Mouse (Mus musculus): ENCODE measurements around the gene Stpg2. TPM values are rescaled to one million over a fixed set of nuclear protein-coding genes. Genes with fewer than 3 reads are reported as not detected.
"Not testable (repeated sequence)": the region's sequence is repeated elsewhere in the genome, so short reads cannot be mapped to it uniquely, and the experiment has no call there.

Stpg2 gene
- total RNA-seq, 1 experiment from 2014 or later, result not detected

DNA sequence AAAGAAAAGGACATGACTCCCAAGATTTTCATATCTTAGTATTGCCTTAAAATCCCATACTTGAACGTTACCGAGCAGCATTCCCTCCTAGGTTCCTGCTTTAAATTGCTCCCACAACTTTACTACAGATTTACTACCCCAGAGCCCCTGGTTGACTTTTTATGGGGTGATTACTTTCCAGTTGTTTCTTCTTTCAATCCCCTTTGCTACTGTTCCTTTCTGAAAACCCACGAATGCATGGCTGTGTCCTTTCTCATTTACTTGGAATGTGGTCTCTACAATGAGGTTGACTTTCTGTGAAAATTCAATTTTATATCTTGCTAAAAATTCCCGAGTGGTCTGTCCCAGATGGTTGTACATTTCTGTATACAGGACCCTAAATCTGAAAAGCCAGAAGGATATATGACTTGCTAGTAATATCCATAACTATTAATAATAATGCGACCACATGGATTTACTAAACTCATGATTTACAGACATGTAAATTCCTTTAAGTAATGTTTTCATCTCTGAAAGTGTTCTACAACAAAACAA, 458.3 kb downstream of the Stpg2 start:
- ATAC-seq (replicated peaks in 1 of 2; ENCODE audit: insufficient read depth in 1 of 2, low FRiP score in 2 of 2, low TSS enrichment in 1 of 2, low read depth in 1 of 2, poor library complexity in 2 of 2, severe bottlenecking in 2 of 2), result no peak

- 0 out of 4 replicates have a peak, but pooled peaks have one; percentile 32 to 37 for ATAC-seq (replicated peaks in 1 of 2; ENCODE audit: insufficient read depth in 1 of 2, low FRiP score in 2 of 2, low TSS enrichment in 1 of 2, low read depth in 1 of 2, poor library complexity in 2 of 2, severe bottlenecking in 2 of 2)
Measured at GRCm38 (mm10) chr3:139665047-139665446, 459.6 kb downstream of the Stpg2 start.

GRCm38 (mm10) chr3:139676192-139676591, 470.7 kb downstream of the Stpg2 start:
- no peak for ATAC-seq (replicated peaks in 1 of 2; ENCODE audit: insufficient read depth in 1 of 2, low FRiP score in 2 of 2, low TSS enrichment in 1 of 2, low read depth in 1 of 2, poor library complexity in 2 of 2, severe bottlenecking in 2 of 2)

- ATAC-seq (replicated peaks in 1 of 2; ENCODE audit: insufficient read depth in 1 of 2, low FRiP score in 2 of 2, low TSS enrichment in 1 of 2, low read depth in 1 of 2, poor library complexity in 2 of 2, severe bottlenecking in 2 of 2), result no peak
Measured at GRCm38 (mm10) chr3:139676723-139677122, 471.2 kb downstream of the Stpg2 start.

- ATAC-seq (replicated peaks in 1 of 2; ENCODE audit: insufficient read depth in 1 of 2, low FRiP score in 2 of 2, low TSS enrichment in 1 of 2, low read depth in 1 of 2, poor library complexity in 2 of 2, severe bottlenecking in 2 of 2), result not testable (repeated sequence)
Measured at GRCm38 (mm10) chr3:139704238-139704637, 498.7 kb downstream of the Stpg2 start.

GRCm38 (mm10) chr3:139707396-139707795, 501.9 kb downstream of the Stpg2 start:
- ATAC-seq (replicated peaks in 1 of 2; ENCODE audit: insufficient read depth in 1 of 2, low FRiP score in 2 of 2, low TSS enrichment in 1 of 2, low read depth in 1 of 2, poor library complexity in 2 of 2, severe bottlenecking in 2 of 2), result not testable (repeated sequence)

- ATAC-seq (replicated peaks in 1 of 2; ENCODE audit: insufficient read depth in 1 of 2, low FRiP score in 2 of 2, low TSS enrichment in 1 of 2, low read depth in 1 of 2, poor library complexity in 2 of 2, severe bottlenecking in 2 of 2), result no peak
Measured at GRCm38 (mm10) chr3:139709794-139710193, 504.3 kb downstream of the Stpg2 start.

GRCm38 (mm10) chr3:139728751-139729150, 523.3 kb downstream of the Stpg2 start:
- ATAC-seq (replicated peaks in 1 of 2; ENCODE audit: insufficient read depth in 1 of 2, low FRiP score in 2 of 2, low TSS enrichment in 1 of 2, low read depth in 1 of 2, poor library complexity in 2 of 2, severe bottlenecking in 2 of 2), result no peak

- ATAC-seq (replicated peaks in 1 of 2; ENCODE audit: insufficient read depth in 1 of 2, low FRiP score in 2 of 2, low TSS enrichment in 1 of 2, low read depth in 1 of 2, poor library complexity in 2 of 2, severe bottlenecking in 2 of 2), result no peak
Measured at GRCm38 (mm10) chr3:139729248-139729647, 523.8 kb downstream of the Stpg2 start.

- ATAC-seq (replicated peaks in 1 of 2; ENCODE audit: insufficient read depth in 1 of 2, low FRiP score in 2 of 2, low TSS enrichment in 1 of 2, low read depth in 1 of 2, poor library complexity in 2 of 2, severe bottlenecking in 2 of 2), result no peak
Measured at GRCm38 (mm10) chr3:139733156-139733555, 527.7 kb downstream of the Stpg2 start.

DNA sequence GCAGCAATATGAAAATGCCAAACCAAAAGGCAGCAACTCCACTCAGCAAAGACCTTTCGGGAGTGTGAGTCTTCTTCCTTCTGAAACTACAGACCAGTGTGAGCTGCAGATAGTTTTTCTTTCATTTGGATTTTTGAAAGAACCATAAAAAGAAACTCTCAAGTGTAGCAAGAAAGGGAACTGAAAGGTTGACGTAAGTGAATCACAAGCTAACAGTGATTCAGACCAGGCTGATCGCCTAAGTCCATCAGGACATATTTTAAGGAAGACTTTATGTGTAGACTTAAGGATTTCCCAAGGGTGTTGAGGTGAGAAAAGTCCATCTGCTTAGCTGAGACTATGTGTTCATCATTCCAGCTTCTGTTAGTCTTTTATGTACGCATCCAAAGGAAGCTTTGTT, 533.9 kb downstream of the Stpg2 start:
- ATAC-seq (replicated peaks in 1 of 2; ENCODE audit: insufficient read depth in 1 of 2, low FRiP score in 2 of 2, low TSS enrichment in 1 of 2, low read depth in 1 of 2, poor library complexity in 2 of 2, severe bottlenecking in 2 of 2), result no peak

Other genes starting within 250 kb of the Stpg2 start
- 35.1 and 43.2 TPM in 2 replicates for gene Rap1gds1, start 130.5 kb upstream of the Stpg2 start, total RNA-seq (2017)